11 mouse cellular contexts compared by ENCODE assay signal in the genomic region with DNA sequence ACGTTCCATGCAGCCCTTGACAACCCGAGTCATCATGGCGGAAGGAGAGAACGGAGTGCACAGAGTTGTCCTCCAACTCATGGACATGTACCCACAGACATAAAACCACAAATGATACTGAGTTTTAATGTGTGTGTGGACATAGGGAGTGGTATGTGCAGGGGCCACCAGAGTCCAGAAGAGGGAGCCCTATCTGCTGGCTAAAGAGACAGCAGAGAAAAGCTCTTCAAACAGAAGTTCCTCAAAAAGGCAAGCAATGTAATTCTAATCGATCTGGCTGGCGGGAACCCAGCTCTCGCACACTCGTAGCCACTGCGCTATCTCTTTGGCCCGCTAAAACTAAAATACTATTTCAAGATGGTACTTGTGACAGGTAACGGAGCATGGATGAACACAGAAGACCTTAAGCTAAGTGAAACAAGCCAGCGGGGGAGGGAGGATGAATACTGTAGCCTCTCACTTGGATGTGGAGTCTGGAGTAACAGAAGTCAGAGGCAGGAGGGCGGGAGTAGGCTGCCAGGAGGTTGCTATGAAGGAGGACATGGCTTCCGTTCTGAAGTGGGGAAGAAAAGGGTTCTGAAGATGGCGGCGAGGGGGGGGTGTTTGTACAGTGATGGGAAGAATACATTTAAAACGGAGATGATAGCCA. TPM values are rescaled to one million over a fixed set of nuclear protein-coding genes. Genes with fewer than 3 reads are reported as not detected.
DNase-seq lines count a peak whose midpoint lies in the region; TF ChIP-seq lines count a peak whose summit lies in the region.
"Had no signal": no experiment of that assay in that cellular context is flagged by ENCODE, and none has a peak within 500 bp of the region (broad histone marks: within the 10 kb centered on the region; RNA-seq: fewer than 3 reads in every experiment).

No protein-coding gene starts in this region.

- 0 out of 2 replicates have a peak overlapping the region, but pooled peaks have one; percentile 4 for H3K27ac ChIP-seq in bone marrow macrophage, adult 2 months (ENCODE audit: insufficient read depth, low read depth, low read length)
- H3K27ac ChIP-seq: embryonic facial prominence, embryonic 13.5 days; midbrain, embryonic 12.5 days; stomach, embryonic 15.5 days had no signal

- peaks cover 44% of the 10 kb centered on the region for H3K4me1 ChIP-seq in bone marrow macrophage, adult 2 months (ENCODE audit: control insufficient read depth, insufficient read depth, low read length)
- H3K4me1 ChIP-seq: midbrain, embryonic 12.5 days; stomach, embryonic 15.5 days had no signal

- no peak overlapping the region for H3K4me3 ChIP-seq in bone marrow macrophage, adult 2 months (ENCODE audit: insufficient read depth, low read length)
- H3K4me3 ChIP-seq: embryonic facial prominence, embryonic 13.5 days; midbrain, embryonic 12.5 days; stomach, embryonic 15.5 days had no signal

- TF ChIP-seq POLR2A in bone marrow macrophage, adult 2 months (IDR thresholded peaks at IDR 0.05; ENCODE audit: borderline replicate concordance, low read depth, low read length), result no peak

- peak; percentile 19 to 30 for DNase-seq in cerebellum, postnatal 14 days
- no peak for DNase-seq in cerebellum, adult 8-10 months
- peak; percentile 36 for DNase-seq in layer of hippocampus, adult 9-11 months
- no peak for DNase-seq in layer of hippocampus, postnatal 14 days (ENCODE audit: low spot score in 2 of 2)
- peak; percentile 42 to 56 for DNase-seq in lung, postnatal 4 days
- DNase-seq in cerebellum, adult 11 months, result no peak
- DNase-seq in cerebellum, adult 11-12 months, result no peak

- peak; percentile 49 for TF ChIP-seq CTCF in bone marrow macrophage, adult 2 months (IDR thresholded peaks at IDR 0.05; ENCODE audit: low read depth, low read length)

RNA-seq across cellular contexts. Expression of gene Sash1, which starts 51.9 kb away (rescaled TPM):
- 10 to 100 TPM; 88.3 to 90.1 TPM for total RNA-seq in layer of hippocampus, postnatal 14 days (2021)
- 80.4 and 96.7 TPM in 2 replicates for polyA plus RNA-seq in bone marrow macrophage, adult 2 months (2012; ENCODE audit: insufficient read depth, insufficient read length, missing spikeins)

Comparison
In these comparisons a context has a peak if more than half of its experiments do, and no peak if none do; other contexts are left out.
1. DNase-seq: peak in cerebellum, postnatal 14 days (2 of 2), layer of hippocampus, adult 9-11 months (single experiment) and lung, postnatal 4 days (2 of 2); none in cerebellum, adult 8-10 months (single experiment), layer of hippocampus, postnatal 14 days (0 of 2), cerebellum, adult 11 months (single experiment) and cerebellum, adult 11-12 months (single experiment).